Mouse (Mus musculus): ENCODE data around the gene Fat3.

Fat3 gene

DNA sequence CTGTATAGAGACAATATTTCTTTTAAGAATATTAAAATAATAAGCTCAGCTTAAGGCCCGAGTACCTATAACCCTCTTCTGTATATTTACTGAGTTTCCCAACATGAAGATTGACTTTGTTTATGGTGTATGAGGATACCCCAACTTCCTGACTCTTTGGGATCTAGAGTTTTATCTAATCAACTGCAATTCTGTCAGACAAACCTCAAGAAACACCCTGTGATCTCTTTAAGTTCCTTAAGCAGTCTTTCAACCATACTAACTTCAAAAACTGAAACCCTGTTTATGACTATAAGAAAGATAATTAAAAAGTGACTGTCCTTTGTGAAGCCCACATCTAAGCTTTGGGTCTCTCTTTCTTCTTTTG lies 546.8 kb downstream of the Fat3 start:
- no peak for DNase-seq (ENCODE audit: low read depth, low spot score)

DNA sequence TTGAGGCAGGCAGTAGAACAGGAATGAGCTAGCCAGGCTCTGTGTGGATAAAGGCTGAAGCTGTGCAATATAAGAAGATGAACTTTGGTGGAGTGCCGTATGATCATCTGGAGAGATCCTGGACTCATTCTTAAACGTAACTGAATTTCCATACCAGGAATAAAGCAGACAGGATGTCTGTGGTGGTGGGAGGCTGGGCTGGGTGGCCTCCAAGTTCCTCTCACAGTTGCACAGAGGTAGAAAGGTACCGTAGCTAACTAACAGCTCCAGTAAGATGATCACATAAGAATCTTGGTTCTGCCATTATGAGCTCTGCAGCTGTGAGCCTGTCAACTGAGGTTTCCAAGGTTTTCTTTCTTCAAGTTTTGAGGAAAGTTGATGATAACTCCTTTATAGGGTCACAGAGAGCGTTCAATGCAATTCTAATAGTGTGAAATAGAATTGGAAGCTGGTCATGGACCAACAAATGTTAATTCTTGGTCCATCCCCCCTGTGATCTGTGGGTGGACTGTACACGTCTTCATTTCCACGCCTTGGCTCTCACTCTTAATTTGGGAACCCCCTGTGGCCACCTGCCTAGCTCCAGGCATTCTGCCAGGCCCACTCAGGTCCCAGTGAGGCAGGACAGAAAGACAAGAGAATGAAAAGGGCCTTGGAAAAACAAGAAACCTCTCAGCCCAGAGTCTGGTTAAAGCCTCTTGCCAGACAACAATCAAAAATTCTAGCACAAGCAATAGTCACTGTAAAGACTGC lies 547.3 kb downstream of the Fat3 start:
- no peak for DNase-seq (ENCODE audit: low read depth, low spot score)

DNA sequence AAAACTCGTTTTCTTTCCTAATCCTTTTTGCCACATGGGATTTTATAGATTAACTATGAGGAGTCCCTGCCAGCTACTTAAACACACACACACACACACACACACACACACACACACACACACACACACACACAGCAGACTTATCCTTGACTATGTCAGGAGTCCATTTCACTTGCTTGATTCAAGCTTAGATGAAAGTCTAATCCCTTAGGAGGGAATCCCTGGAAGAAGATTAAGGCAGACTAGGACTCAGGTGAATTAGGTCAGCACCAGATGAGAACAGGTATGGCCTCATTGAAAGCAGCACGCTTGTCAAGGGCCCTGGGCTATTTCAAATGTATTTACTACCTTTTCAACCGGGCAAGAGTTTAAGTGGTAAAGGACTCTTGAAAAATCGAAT lies 553.0 kb downstream of the Fat3 start:
- DNase-seq (ENCODE audit: low read depth, low spot score) = no peak

DNA sequence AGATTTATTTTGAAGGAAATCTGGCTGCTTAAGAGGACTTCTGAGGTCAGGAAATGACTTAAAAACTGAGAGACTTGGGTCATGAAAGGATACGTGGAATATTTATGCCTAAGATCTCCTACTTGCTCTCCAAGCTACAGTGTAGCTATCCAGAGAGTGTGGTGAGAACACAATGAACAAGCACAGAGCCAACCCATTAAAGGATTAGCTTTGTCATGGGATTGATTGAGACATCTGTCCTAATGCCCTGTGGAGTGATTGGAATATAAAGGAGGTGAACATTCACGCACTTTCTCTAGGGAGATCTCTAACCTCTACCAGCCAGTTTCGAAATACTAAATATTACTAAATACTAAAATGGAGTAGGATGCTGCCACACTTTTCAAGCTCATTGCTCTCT lies 556.9 kb downstream of the Fat3 start:
- DNase-seq (ENCODE audit: low read depth, low spot score) = peak; percentile 21

DNA sequence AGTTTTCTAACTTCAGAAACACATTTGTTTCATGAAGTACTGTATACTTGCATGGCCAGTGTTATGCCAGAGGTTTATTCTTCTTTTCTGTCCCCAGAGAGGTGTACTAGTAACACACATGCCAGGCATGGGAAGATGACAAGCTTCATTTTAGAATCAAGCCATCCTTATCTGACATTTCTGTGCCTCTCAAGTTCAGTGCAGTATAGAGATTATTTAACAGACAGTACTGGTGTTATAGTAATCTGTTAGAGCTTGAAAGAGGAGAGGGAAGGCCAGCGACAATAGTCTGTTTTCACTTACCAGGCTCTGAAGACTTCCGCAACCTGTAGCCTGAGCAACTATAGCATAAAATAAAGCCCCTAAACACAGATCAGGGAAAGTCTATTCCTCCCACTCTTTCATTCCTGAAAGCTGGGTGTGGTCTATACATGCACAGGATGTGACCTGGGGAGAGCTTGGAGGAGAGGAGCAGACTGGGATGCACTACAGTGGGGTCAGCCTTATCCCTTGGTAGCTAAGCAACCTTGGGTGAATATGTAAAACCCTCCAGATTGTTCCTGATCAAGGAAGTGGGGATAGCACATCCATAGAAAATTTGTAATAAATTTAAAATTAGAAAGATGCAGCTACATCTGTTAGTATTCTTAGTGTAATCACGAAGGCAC lies 557.5 kb downstream of the Fat3 start:
- DNase-seq (ENCODE audit: low read depth, low spot score) = no peak

DNA sequence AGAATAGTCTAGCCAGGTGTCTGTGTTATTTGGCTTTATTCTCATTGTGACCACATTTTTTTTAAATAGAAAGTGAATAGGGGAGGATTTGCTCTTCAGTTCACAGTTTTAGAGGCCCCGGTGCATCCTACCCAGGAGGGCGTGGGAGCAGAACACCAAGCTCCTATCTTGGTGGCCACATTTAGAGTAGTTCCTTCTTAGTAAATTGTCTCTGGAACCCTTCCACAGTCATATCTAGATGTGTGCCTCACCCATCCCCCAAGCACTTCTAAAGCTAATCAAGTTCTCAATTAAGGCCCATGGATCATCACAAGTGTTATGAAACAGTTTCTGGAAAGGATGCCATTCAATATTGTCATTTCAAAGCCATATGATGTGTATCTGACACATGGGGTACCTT lies 559.3 kb downstream of the Fat3 start:
- no peak for DNase-seq (ENCODE audit: low read depth, low spot score)

DNA sequence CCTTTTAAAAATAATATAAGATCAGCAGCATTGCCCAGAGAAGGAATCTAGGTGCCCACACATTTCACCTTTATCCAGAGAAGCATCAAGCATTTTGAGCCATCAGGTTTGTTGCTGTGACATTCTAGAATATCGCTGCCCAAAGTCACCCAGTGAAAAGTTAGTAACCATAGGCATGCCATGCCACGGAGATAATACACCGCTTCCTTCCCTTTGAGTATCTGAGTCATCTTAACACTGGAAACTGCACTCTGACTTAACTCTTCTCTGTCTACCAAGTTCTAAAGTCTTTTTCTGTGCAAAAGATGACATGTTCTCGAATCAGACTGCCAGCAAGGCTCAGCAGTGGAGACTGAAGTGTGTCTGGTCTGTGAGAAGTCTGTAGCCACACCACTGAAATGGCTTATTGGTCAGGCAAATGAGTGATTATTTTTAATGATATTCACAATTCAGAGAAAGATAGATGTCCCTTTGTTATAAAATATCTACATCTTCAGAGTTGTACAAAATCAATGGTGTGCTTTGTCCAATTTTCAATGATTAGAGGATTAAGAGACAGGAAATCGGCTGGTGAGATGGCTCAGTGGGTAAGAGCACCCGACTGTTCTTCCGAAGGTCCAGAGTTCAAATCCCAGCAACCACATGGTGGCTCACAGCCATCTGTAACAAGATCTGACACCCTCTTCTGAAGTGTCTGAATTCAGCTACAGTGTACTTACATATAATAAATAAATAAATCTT lies 560.0 kb downstream of the Fat3 start:
- DNase-seq (ENCODE audit: low read depth, low spot score) = no peak

DNA sequence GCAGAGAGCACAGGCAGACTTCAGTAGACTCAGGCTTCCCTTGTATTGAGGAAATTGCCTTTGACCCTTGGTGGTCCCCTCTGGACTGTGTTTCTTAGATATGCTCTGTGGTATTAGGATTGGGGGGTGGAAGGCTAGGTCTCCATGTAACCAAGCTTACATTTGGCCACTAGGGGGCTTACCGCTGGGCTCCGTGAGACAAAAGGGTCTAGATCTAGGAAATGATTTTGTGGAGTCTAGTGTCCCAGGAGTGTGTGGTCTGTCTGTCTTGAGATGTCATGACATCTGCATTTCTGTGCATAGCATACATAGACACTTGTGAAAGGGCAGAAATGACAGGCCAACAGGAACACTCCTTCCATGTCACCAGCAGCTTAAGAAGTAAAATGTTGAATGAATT lies 561.5 kb downstream of the Fat3 start:
- DNase-seq (ENCODE audit: low read depth, low spot score) = peak; percentile 22

DNA sequence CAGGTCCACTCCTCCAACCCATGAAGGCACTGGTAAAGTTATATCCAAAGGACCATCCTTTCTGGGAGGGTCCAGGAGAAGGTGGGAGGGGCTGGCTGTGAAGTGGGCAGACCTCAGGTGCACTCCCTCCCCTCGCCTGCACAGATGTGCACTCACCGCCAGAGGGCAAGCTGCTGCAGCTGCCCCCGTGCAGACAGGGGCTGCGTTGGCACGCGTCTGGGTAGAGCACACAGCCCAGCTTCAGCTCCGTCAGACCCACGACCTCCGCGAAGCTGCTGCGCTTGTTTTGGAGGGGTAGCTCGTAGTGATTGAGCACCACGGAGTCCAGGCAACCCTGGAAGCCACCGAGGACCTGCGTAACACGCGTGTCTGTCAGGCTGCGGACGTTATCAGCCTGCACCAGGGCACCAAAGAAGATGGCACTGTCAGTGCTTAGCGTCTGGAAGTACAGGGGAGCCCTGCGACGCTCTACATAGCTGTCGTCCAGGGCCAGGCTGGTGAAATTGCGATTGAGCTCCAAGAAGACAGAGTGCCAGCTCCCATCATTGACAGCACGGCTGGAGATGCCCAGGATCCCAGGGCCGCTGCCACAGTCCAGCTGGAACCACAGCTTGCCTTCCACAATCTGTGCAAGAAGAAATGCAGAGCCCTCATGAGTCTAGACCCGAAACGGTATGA lies 563.1 kb downstream of the Fat3 start:
- no peak for DNase-seq (ENCODE audit: low read depth, low spot score)

DNA sequence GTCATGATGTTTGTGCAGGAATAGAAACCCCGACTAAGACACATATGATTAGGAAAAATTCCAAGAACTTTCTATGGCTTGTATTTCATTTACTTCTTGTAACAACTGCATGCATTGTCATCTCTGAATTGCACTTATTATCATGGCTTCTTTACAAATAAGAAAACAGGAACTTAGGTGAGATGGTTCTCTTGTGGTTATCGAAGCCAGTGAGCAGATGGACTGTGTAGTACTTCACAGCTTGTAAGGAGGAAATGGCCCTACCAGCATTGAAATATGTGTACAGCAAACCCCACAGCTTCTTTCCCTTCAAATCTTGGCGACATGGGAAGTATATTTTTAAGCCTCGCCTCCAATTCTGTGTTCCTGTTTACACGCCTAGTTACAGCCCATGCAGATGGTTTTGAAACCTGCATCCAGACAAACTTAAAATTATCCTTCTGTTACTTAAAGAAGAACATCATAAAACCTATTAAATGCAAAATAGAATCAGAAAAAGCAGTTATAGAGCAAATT lies 570.1 kb downstream of the Fat3 start:
- DNase-seq (ENCODE audit: low read depth, low spot score) = peak; percentile 55

DNA sequence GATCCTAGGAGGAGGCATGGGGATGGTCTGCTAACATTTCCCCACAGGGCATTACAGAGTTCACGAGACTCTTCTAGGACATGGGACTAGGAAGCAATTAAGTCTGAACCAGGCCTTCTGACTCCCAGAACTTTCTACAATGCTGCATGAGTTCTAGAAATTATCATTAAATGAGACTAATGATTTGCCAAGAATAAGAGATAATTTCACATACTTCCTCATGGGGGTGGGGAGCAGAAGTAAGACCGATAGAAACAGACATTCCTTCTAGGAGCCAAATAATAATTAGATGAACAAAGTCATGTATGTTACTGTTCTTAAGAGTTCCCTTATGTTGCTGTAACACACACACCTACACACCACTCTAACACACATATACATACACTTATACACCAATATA lies 572.8 kb downstream of the Fat3 start:
- no peak for DNase-seq (ENCODE audit: low read depth, low spot score)

DNA sequence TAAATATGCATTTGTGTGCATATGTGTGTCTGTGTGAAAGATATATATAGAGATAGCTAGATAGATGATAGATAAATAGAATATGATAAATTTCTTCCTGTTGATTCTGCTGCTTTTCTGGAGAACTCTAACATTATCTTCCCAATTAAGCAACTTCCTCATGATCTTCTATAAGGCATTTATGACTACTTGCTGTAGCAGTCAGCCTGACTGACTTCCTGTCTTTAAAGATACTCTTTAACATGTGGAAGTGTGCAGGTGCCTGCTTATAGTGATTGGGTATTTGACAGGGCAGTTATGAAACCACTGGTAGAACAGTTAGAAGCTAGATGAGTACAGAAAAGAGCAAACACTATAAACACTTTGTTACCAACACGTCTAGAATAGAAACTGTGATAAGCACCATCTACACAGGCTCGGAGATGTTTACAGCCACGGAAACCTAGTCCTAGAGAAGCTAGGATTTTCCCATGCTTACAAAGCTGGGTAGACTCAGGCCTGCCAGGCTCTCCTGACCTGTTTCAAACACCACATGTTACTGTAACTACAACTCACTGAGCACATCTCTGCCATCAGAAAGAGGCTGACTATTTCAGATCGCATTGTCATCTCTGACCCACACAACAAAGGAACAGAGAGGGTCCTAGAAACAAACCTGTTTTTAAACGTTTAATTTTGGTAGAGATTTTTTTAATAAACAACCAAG lies 573.6 kb downstream of the Fat3 start:
- DNase-seq (ENCODE audit: low read depth, low spot score) = no peak

DNA sequence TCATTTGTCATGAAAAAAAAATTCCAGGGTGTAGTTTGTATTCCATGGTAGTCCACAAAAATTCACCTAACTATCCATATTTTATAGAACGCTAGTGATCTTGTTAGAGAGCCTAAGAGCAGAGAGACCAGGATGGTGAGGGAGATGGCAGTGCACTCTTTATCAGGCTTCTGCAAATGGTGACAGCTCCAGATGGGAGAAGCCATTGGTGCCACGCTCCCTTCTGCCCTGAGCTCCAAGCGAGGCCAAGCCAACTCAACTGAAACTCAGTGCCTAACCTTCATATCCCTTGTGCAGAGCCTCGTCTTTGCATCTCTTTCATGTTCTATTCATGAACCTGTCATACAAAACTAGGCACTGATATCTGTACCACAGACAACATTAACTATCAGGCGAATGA lies 575.8 kb downstream of the Fat3 start:
- no peak for DNase-seq (ENCODE audit: low read depth, low spot score)

DNA sequence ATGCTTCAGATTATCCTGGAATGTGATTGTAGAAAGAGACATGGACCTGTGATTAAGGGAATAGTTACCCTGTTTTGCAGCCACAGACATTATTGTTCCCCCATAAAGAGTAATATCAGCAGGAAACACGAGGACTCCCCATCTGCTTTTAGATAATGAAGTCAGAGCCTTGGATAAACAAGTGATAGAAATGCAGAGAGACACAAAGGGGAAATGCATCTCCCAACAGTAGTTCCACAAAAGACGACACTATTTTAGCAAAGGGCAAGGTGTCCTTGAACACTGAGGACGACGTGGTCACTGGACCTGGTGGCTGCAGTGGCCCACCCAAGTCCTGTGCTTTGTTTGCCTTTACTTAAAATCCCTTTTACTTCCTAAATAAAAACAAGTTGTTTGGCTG lies 580.8 kb downstream of the Fat3 start:
- no peak for DNase-seq (ENCODE audit: low read depth, low spot score)

DNA sequence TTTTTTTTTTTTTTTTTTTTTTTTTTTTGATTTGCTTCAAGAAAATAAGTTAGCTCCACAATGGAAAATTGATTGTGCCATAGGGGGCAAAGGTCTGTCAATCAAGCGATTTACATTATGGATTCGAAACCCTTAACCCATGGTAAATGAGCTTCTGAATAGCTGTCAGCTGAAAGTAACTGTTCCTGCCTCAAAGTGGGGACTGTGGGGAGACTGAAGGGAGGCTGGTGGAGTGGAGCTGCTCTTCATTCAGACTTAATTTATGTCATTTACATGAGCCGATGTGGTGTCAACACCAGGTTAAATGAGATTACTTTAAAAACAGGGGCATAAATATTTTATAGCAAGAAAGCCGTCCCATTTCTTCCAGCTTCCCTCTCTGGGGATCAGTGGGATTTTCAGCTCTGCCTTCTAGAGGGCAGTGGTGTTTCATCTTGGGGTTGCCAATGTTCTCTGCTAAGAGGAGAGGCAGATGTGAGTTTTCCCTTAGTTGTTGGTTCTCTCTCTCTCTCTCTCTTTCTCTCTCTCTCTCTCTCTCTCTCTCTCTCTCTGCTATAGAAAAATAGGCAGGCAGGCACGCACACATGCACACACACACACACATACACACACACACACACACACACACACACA lies 581.6 kb downstream of the Fat3 start:
- DNase-seq (ENCODE audit: low read depth, low spot score) = peak; percentile 60

DNA sequence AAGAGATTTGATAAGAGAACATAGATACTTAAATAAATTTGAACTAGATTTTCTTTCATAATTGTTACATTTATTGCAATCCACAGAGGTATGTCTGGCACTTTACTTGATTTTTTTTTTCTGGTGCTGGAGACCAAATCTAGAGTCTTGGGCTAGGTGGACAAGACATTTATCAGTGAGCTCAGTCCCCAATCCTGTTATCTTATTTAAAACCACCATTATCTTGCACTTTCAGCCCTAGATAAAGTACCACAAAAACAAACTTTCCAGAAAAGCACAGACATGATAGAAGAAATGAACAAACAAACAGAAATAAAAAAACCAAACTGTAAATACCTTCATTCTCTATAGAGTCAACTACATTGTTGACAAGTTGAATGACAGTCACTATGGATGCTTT lies 584.5 kb downstream of the Fat3 start:
- DNase-seq (ENCODE audit: low read depth, low spot score) = no peak

DNA sequence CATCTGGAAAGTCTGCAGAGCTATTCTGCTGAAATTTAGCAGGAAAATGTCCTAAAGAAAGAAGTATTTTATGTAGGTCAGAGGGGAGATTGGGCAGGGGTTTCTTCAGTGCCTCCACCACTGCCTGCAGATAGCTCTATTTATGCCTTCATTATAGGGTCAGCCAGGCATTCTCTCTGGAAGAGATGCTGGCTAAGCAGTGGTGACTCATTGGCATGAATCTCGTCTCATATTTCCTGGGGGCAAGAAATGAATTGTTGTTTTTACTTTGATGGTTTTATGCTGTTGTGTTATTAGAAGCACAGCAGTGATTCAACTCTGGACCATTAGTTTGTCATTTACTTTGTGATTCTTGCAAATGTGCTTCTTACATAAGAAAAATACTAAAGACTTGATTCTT lies 588.4 kb downstream of the Fat3 start:
- peak; percentile 9 for DNase-seq (ENCODE audit: low read depth, low spot score)

DNA sequence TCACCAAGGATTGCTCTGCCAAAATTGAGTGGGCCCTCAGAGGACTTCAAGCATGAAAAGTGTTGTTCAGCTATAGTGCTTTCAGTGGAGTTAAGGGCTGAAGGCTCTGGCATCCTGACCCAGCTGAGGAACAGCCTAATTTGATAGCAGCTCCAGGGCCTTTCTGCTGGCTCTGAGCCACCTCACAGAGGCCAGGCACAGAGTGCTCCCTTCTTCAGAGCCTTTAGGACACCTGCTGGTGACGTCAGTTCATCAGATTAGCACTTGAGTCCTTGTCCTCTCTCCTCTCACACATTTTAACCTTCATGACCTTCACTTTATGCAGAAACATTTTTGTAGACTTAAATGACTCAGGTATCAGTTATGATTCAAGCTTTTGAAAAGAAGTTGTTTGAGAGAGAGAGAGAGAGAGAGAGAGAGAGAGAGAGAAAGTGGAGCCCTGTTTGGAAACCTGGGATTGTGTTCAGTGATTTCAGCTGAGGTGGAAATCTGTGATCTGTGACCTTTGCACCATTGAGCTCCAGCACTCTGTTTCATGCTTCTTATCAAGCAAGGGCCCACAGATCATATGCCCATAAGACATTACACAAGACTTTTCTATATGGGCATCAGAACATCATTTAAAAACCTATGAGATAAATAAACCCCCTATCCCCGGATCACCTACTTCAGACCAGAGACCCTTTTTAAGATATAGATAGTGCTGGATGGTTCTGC lies 591.5 kb downstream of the Fat3 start:
- DNase-seq (ENCODE audit: low read depth, low spot score) = peak; percentile 18

DNA sequence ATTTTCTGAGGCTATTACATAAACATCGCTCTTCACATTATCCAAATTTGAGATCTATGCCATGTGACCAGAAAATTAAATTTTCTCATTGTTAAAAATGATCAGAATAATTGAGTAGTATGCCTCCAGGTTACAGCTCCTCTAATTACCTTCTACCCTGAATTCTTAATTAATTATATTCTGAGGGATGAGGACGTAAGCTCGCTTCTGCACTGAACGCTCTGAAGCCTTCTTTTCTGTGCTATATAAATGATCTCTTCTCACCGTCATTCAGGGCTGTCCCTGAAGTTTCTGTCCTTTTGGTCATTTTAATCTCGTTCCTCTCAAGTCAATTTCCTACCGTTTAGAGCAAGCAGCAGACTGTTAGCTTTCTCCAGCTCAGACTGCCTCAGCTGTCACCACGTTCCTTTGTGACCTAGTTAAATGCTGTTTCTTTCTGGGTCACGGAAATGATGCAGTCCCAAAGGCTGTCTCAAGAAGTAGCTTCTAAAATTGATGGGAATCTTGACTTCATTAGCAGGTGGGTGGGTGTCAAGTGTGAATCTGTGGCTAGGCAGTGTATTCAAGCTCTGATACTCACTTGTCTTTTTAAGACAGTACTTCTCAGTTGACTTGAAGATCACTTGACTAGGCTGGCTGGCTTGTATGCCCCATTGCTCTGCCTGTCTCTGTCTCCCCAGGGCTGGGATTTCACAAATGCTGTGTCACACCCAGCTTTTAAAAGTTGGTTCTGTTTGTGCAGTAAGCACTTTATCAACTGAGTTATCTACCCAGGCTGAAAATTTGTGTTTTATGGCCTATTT lies 596.9 kb downstream of the Fat3 start:
- DNase-seq (ENCODE audit: low read depth, low spot score) = peak; percentile 73

All from brain, adult 2 months (tissue).